Mouse (Mus musculus): ENCODE results near the gene Sik2. TPM values are rescaled to one million over a fixed set of nuclear protein-coding genes. Genes with fewer than 3 reads are reported as not detected.
A peak's percentile ranks its signal among the peaks of the same experiment; 100 is the strongest.

The Sik2 gene
- polyA plus RNA-seq, 1 experiment from 2014 or later = 9.2 TPM

- TF ChIP-seq CTCF (IDR thresholded peaks at IDR 0.05; ENCODE audit: low read depth) = no peak
- ATAC-seq = no peak
Measured at GRCm38 (mm10) chr9:51007726-51008067, 1.2 kb downstream of the Sik2 start.

GRCm38 (mm10) chr9:51006846-51007245 is 2.0 kb downstream of the Sik2 start:
- H3K9ac ChIP-seq (ENCODE audit: low read depth, low read length) = no peak overlapping the region
- H3K4me2 ChIP-seq (replicated peaks; ENCODE audit: low read depth) = no peak overlapping the region
- H3K36me3 ChIP-seq (ENCODE audit: control insufficient read depth, insufficient read depth) = no peaks in the 10 kb centered on the region
- no peak for ATAC-seq
- H3K9me3 ChIP-seq (ENCODE audit: control insufficient read depth) = no peaks in the 10 kb centered on the region
- 0 out of 2 replicates have a peak, but pooled peaks cover 2% of the 10 kb centered on the region for H3K4me1 ChIP-seq (replicated peaks; ENCODE audit: control insufficient read depth, insufficient read depth, low read length)
- no peaks in the 10 kb centered on the region for H3K27me3 ChIP-seq (replicated peaks; ENCODE audit: control insufficient read depth, insufficient read depth, low read length)
- WGBS = 5% methylated on average over 4 of the region's 4 CpGs
- H3K4me3 ChIP-seq (ENCODE audit: low read depth, low read length) = no peak overlapping the region
- H3K27ac ChIP-seq (ENCODE audit: low read depth, low read length) = no peak overlapping the region
- peak; percentile 86 for TF ChIP-seq CTCF (IDR thresholded peaks at IDR 0.05; ENCODE audit: low read depth)

More at GRCm38 (mm10) chr9:51007726-51008067, 1.2 kb downstream of the Sik2 start:
- peak overlapping the region; percentile 78 for H3K4me3 ChIP-seq (ENCODE audit: low read depth, low read length)
- 17% methylated on average over 10 of the region's 10 CpGs for WGBS
- no peaks in the 10 kb centered on the region for H3K36me3 ChIP-seq (ENCODE audit: control insufficient read depth, insufficient read depth)
- H3K9ac ChIP-seq (ENCODE audit: low read depth, low read length) = peak overlapping the region; percentile 78
- no peak overlapping the region for H3K27ac ChIP-seq (ENCODE audit: low read depth, low read length)
- H3K27me3 ChIP-seq (replicated peaks; ENCODE audit: control insufficient read depth, insufficient read depth, low read length) = no peaks in the 10 kb centered on the region
- 0 out of 2 replicates have a peak, but pooled peaks cover 2% of the 10 kb centered on the region for H3K4me1 ChIP-seq (replicated peaks; ENCODE audit: control insufficient read depth, insufficient read depth, low read length)
- H3K9me3 ChIP-seq (ENCODE audit: control insufficient read depth) = no peaks in the 10 kb centered on the region
- H3K4me2 ChIP-seq (replicated peaks; ENCODE audit: low read depth) = peak overlapping the region; percentile 95

GRCm38 (mm10) chr9:51004062-51004461 is 4.8 kb downstream of the Sik2 start:
- H3K27me3 ChIP-seq (replicated peaks; ENCODE audit: control insufficient read depth, insufficient read depth, low read length) = no peaks in the 10 kb centered on the region
- H3K4me3 ChIP-seq (ENCODE audit: low read depth, low read length) = no peak overlapping the region
- H3K36me3 ChIP-seq (ENCODE audit: control insufficient read depth, insufficient read depth) = no peaks in the 10 kb centered on the region
- H3K9ac ChIP-seq (ENCODE audit: low read depth, low read length) = no peak overlapping the region
- 80% methylated on average over 1 of the region's 1 CpGs for WGBS
- no peak for TF ChIP-seq CTCF (IDR thresholded peaks at IDR 0.05; ENCODE audit: low read depth)
- ATAC-seq = no peak
- 0 out of 2 replicates have a peak, but pooled peaks cover 2% of the 10 kb centered on the region for H3K4me1 ChIP-seq (replicated peaks; ENCODE audit: control insufficient read depth, insufficient read depth, low read length)
- no peaks in the 10 kb centered on the region for H3K9me3 ChIP-seq (ENCODE audit: control insufficient read depth)
- H3K27ac ChIP-seq (ENCODE audit: low read depth, low read length) = no peak overlapping the region
- no peak overlapping the region for H3K4me2 ChIP-seq (replicated peaks; ENCODE audit: low read depth)

DNA sequence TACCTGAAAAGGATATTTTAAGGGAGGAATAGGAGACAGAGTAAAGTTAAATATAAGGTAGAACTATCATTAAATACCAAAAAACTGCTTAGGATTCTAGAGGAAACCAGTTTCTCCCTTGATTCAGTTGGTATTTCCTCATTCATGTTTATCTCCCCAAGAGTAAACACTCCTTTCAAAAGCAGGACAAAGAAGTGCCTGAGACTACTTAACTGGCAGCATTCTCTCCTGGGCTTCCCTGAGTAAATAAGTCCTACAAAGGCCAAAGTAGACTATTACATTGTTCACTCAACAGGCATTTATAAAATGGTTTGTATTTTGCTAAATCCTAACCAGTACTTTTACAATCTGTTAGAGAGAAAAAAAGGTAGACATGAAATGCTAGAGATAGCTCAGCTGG is 22.2 kb downstream of the Sik2 start:
- Histone ChIP-seq H3K9ac (ENCODE audit: low read depth, low read length) (no peak overlapping the region), H3K27ac (ENCODE audit: low read depth, low read length) (no peak overlapping the region), H3K36me3 (ENCODE audit: control insufficient read depth, insufficient read depth) (no peaks in the 10 kb centered on the region), H3K4me2 (replicated peaks; ENCODE audit: low read depth) (no peak overlapping the region), H3K27me3 (replicated peaks; ENCODE audit: control insufficient read depth, insufficient read depth, low read length) (no peaks in the 10 kb centered on the region), H3K9me3 (ENCODE audit: control insufficient read depth) (no peaks in the 10 kb centered on the region), H3K4me3 (ENCODE audit: low read depth, low read length) (no peak overlapping the region), H3K4me1 (replicated peaks; ENCODE audit: control insufficient read depth, insufficient read depth, low read length) (no peaks in the 10 kb centered on the region)
- TF ChIP-seq CTCF (IDR thresholded peaks at IDR 0.05; ENCODE audit: low read depth) = no peak
- no peak for ATAC-seq

- no peak overlapping the region for H3K4me2 ChIP-seq (replicated peaks; ENCODE audit: low read depth)
- H3K4me3 ChIP-seq (ENCODE audit: low read depth, low read length) = no peak overlapping the region
- no peaks in the 10 kb centered on the region for H3K27me3 ChIP-seq (replicated peaks; ENCODE audit: control insufficient read depth, insufficient read depth, low read length)
- 45% methylated on average over 8 of the region's 8 CpGs for WGBS
- H3K4me1 ChIP-seq (replicated peaks; ENCODE audit: control insufficient read depth, insufficient read depth, low read length) = no peaks in the 10 kb centered on the region
- H3K9ac ChIP-seq (ENCODE audit: low read depth, low read length) = no peak overlapping the region
- H3K9me3 ChIP-seq (ENCODE audit: control insufficient read depth) = no peaks in the 10 kb centered on the region
- TF ChIP-seq CTCF (IDR thresholded peaks at IDR 0.05; ENCODE audit: low read depth) = no peak
- H3K27ac ChIP-seq (ENCODE audit: low read depth, low read length) = no peak overlapping the region
- no peak for ATAC-seq
- H3K36me3 ChIP-seq (ENCODE audit: control insufficient read depth, insufficient read depth) = no peaks in the 10 kb centered on the region
Measured at GRCm38 (mm10) chr9:50986123-50986522, 22.8 kb downstream of the Sik2 start.

DNA sequence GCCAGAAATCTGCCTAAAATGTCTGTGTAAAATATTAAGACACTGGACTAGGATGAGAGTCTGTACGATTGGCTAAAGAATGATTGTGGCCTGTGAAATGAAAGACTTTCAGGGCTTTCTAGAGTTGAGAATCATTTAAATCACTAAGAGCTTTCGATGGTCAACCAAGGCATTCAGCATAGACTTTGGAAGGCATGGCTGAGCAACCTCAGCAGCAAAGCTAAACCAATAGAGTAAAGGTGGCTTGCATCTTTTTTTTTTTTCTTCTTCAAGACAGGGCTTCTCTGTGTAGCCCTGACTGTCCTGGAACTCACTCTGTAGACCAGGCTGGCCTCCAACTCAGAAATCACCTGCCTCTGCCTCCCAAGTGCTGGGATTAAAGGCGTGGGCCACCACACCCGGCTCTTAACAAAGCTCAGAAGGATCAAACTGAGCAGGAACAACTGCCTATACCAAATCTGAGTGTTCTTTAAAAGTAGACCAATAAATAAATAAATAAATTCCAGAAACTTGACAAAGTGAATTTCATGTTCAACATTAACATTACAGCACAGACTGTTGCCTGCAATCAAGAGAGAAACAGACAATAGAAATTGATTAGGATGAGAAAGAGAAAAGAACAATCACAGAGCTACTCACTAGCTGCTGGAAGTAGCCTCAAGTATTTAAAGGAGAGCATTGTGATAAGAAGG is 27.2 kb downstream of the Sik2 start:
- H3K9ac ChIP-seq (ENCODE audit: low read depth, low read length) = no peak overlapping the region
- no peaks in the 10 kb centered on the region for H3K36me3 ChIP-seq (ENCODE audit: control insufficient read depth, insufficient read depth)
- no peak overlapping the region for H3K27ac ChIP-seq (ENCODE audit: low read depth, low read length)
- no peak overlapping the region for H3K4me2 ChIP-seq (replicated peaks; ENCODE audit: low read depth)
- WGBS = 89% methylated on average over 4 of the region's 4 CpGs
- no peak for ATAC-seq
- no peak overlapping the region for H3K4me3 ChIP-seq (ENCODE audit: low read depth, low read length)
- H3K27me3 ChIP-seq (replicated peaks; ENCODE audit: control insufficient read depth, insufficient read depth, low read length) = no peaks in the 10 kb centered on the region
- no peaks in the 10 kb centered on the region for H3K4me1 ChIP-seq (replicated peaks; ENCODE audit: control insufficient read depth, insufficient read depth, low read length)
- H3K9me3 ChIP-seq (ENCODE audit: control insufficient read depth) = no peaks in the 10 kb centered on the region
- no peak for TF ChIP-seq CTCF (IDR thresholded peaks at IDR 0.05; ENCODE audit: low read depth)
